Mouse (Mus musculus) MEL (cell line): ENCODE measurements at regions not wholly inside any gene's neighbourhood (a gene's known extent, or its start where the extent isn't known, plus 50 kb on each side); places are given as distances from the start of the nearest gene placed in this dataset.

ENCODE experiments used
- DNase-seq: peaks from one replicate; pipeline ENCODE4 v3.0.0; 2011; ENCODE audit warnings: low read depth, low spot score
- H3K27ac ChIP-seq: 2 replicates; pipeline ENCODE4 v1.5.1; 2012; ENCODE audit warnings: low read depth, mild to moderate bottlenecking, control low read depth, low read length, moderate library complexity; ENCODE audit not compliant: control insufficient read depth
- H3K27me3 ChIP-seq, 2 experiments: fragments of 150-350 bp in 1 of 2; sonication (generic) in 1 of 2; 2 replicates each; pipeline ENCODE4 v1.6.1; 2012; ENCODE audit warnings: low read length in 2 of 2, mild to moderate bottlenecking in 2 of 2, improper control_type of control experiment in 1 of 2, moderate library complexity in 1 of 2; ENCODE audit not compliant: insufficient read depth in 2 of 2, control insufficient read depth in 1 of 2
- H3K36me3 ChIP-seq, 2 experiments: 2 replicates each; pipeline ENCODE4 v1.6.1; 2012 to 2014; ENCODE audit warnings: low read length in 2 of 2, improper control_type of control experiment in 1 of 2, inconsistent platforms in 1 of 2, mild to moderate bottlenecking in 1 of 2; ENCODE audit not compliant: insufficient read depth in 2 of 2, control insufficient read depth in 1 of 2
- H3K4me1 ChIP-seq, 2 experiments: fragments of 150-350 bp in 1 of 2; sonication (generic) in 1 of 2; 2 replicates each; pipeline ENCODE4 v1.6.1; 2012; ENCODE audit warnings: low read length in 2 of 2, improper control_type of control experiment in 1 of 2, mild to moderate bottlenecking in 1 of 2; ENCODE audit not compliant: insufficient read depth in 2 of 2, control insufficient read depth in 1 of 2
- H3K4me3 ChIP-seq, 2 experiments: fragments of 150-350 bp in 1 of 2; sonication (generic) in 1 of 2; 2 replicates each; pipeline ENCODE4 v1.5.1; 2012; ENCODE audit warnings: low read depth in 2 of 2, low read length in 2 of 2, mild to moderate bottlenecking in 2 of 2, moderate library complexity in 2 of 2, control low read depth in 1 of 2, improper control_type of control experiment in 1 of 2; ENCODE audit not compliant: control insufficient read depth in 1 of 2, insufficient read depth in 1 of 2
- H3K79me2 ChIP-seq: 2 replicates; pipeline ENCODE4 v1.6.1; 2012; ENCODE audit warnings: mild to moderate bottlenecking, low read length, moderate library complexity; ENCODE audit not compliant: control insufficient read depth, poor library complexity, insufficient read depth
- H3K9ac ChIP-seq: 2 replicates; pipeline ENCODE4 v1.6.1; 2012; ENCODE audit warnings: low read depth, mild to moderate bottlenecking, control low read depth, low read length, moderate library complexity; ENCODE audit not compliant: control insufficient read depth, poor library complexity, severe bottlenecking
- H3K9me3 ChIP-seq: fragments of 150-350 bp; sonication (generic); replicated peaks from 2 replicates; pipeline ENCODE4 v1.6.1; 2012; ENCODE audit warnings: mild to moderate bottlenecking, low read length, improper control_type of control experiment, moderate library complexity; ENCODE audit not compliant: insufficient read depth
- BHLHE40 ChIP-seq: IDR thresholded peaks from 2 replicates; pipeline ENCODE4 v1.6.1; 2012; ENCODE audit warnings: low read depth, mild to moderate bottlenecking, inconsistent platforms, low read length, improper control_type of control experiment, borderline replicate concordance
- CHD1 ChIP-seq: IDR thresholded peaks from 2 replicates; pipeline ENCODE4 v1.6.1; 2012; ENCODE audit warnings: low read depth, mild to moderate bottlenecking, inconsistent platforms, low read length, improper control_type of control experiment
- CTCF ChIP-seq, 3 experiments: IDR thresholded peaks in 2 of 3; conservative IDR thresholded peaks in 1 of 3; 2 replicates each; pipeline ENCODE4 v1.5.1; 2011 to 2012; ENCODE audit warnings: low read length in 3 of 3, low read depth in 2 of 3, mild to moderate bottlenecking in 2 of 3, improper control_type of control experiment in 1 of 3, inconsistent platforms in 1 of 3, mixed read lengths in 1 of 3, moderate library complexity in 1 of 3; ENCODE audit not compliant: control insufficient read depth in 1 of 3, insufficient read depth in 1 of 3, poor library complexity in 1 of 3, severe bottlenecking in 1 of 3
- E2F4 ChIP-seq: IDR thresholded peaks from 2 replicates; pipeline ENCODE4 v1.6.1; 2011; ENCODE audit warnings: low read depth, low read length, improper control_type of control experiment, borderline replicate concordance
- ELF1 ChIP-seq: IDR thresholded peaks from 2 replicates; pipeline ENCODE4 v1.6.1; 2014; ENCODE audit warnings: low read depth, mild to moderate bottlenecking, inconsistent platforms, low read length, improper control_type of control experiment, moderate library complexity
- EP300 ChIP-seq, 2 experiments: IDR thresholded peaks; 2 replicates each; pipeline ENCODE4 v1.6.1; 2011; ENCODE audit warnings: improper control_type of control experiment in 2 of 2, low read length in 2 of 2, low read depth in 1 of 2, mild to moderate bottlenecking in 1 of 2
- GABPA ChIP-seq: IDR thresholded peaks from 2 replicates; pipeline ENCODE4 v1.6.1; 2012; ENCODE audit warnings: low read depth, mild to moderate bottlenecking, inconsistent platforms, low read length, improper control_type of control experiment, moderate library complexity
- GATA1 ChIP-seq: IDR thresholded peaks from 2 replicates; pipeline ENCODE4 v1.6.1; 2011; ENCODE audit warnings: low read depth, low read length, improper control_type of control experiment
- MAX ChIP-seq: IDR thresholded peaks from 2 replicates; pipeline ENCODE4 v1.6.1; 2011; ENCODE audit warnings: low read length, improper control_type of control experiment
- MAZ ChIP-seq: IDR thresholded peaks from 2 replicates; pipeline ENCODE4 v1.6.1; 2012; ENCODE audit warnings: low read depth, mild to moderate bottlenecking, inconsistent platforms, low read length, improper control_type of control experiment
- MEF2A ChIP-seq: IDR thresholded peaks from 2 replicates; pipeline ENCODE4 v1.6.1; 2014; ENCODE audit warnings: low read depth, mild to moderate bottlenecking, inconsistent platforms, low read length, improper control_type of control experiment; ENCODE audit not compliant: poor library complexity, insufficient replicate concordance, severe bottlenecking; ENCODE audit errors: extremely low read depth
- MXI1 ChIP-seq: IDR thresholded peaks from 2 replicates; pipeline ENCODE4 v1.6.1; 2011; ENCODE audit warnings: mild to moderate bottlenecking, low read depth, low read length, improper control_type of control experiment
- MYC ChIP-seq: IDR thresholded peaks from 2 replicates; pipeline ENCODE4 v1.6.1; 2011; ENCODE audit warnings: low read depth, mild to moderate bottlenecking, low read length, improper control_type of control experiment, moderate library complexity
- NRF1 ChIP-seq: IDR thresholded peaks from 2 replicates; pipeline ENCODE4 v1.6.1; 2014; ENCODE audit warnings: low read depth, mild to moderate bottlenecking, inconsistent platforms, low read length, improper control_type of control experiment, moderate library complexity; ENCODE audit not compliant: poor library complexity, insufficient read depth, severe bottlenecking
- POLR2A ChIP-seq, 2 experiments: IDR thresholded peaks; 2 replicates each; pipeline ENCODE4 v1.6.1; 2011 to 2012; ENCODE audit warnings: low read length in 2 of 2, mild to moderate bottlenecking in 2 of 2, control low read depth in 1 of 2, improper control_type of control experiment in 1 of 2, low read depth in 1 of 2, moderate library complexity in 1 of 2; ENCODE audit not compliant: control insufficient read depth in 1 of 2, insufficient read depth in 1 of 2, poor library complexity in 1 of 2
- POLR2AphosphoS2 ChIP-seq: IDR thresholded peaks from 2 replicates; pipeline ENCODE4 v1.6.1; 2011; ENCODE audit warnings: low read length, improper control_type of control experiment
- RAD21 ChIP-seq: IDR thresholded peaks from 2 replicates; pipeline ENCODE4 v1.6.1; 2011; ENCODE audit warnings: mild to moderate bottlenecking, low read depth, low read length, improper control_type of control experiment
- RCOR1 ChIP-seq: IDR thresholded peaks from 2 replicates; pipeline ENCODE4 v1.6.1; 2012; ENCODE audit warnings: low read depth, mild to moderate bottlenecking, inconsistent platforms, low read length, improper control_type of control experiment
- SMC3 ChIP-seq: IDR thresholded peaks from 2 replicates; pipeline ENCODE4 v1.6.1; 2011; ENCODE audit warnings: low read depth, low read length, improper control_type of control experiment
- TBP ChIP-seq: IDR thresholded peaks from 2 replicates; pipeline ENCODE4 v1.8.0; 2011; ENCODE audit warnings: low read depth, low read length, improper control_type of control experiment
- TCF12 ChIP-seq: IDR thresholded peaks from 2 replicates; pipeline ENCODE4 v1.6.1; 2014; ENCODE audit warnings: low read depth, mild to moderate bottlenecking, inconsistent platforms, low read length, improper control_type of control experiment, moderate library complexity
- UBTF ChIP-seq: IDR thresholded peaks from 2 replicates; pipeline ENCODE4 v1.6.1; 2012; ENCODE audit warnings: low read depth, mild to moderate bottlenecking, inconsistent platforms, low read length, improper control_type of control experiment, moderate library complexity, borderline replicate concordance; ENCODE audit not compliant: insufficient read depth
- ZC3H11A ChIP-seq: IDR thresholded peaks from 2 replicates; pipeline ENCODE4 v1.6.1; 2012; ENCODE audit warnings: low read depth, mild to moderate bottlenecking, inconsistent platforms, low read length, improper control_type of control experiment
- ZNF384 ChIP-seq: IDR thresholded peaks from 2 replicates; pipeline ENCODE4 v1.6.1; 2012; ENCODE audit warnings: low read depth, mild to moderate bottlenecking, inconsistent platforms, low read length, improper control_type of control experiment

- H3K79me2 ChIP-seq, result no peaks in the 10 kb centered on the region
- no peak for TF ChIP-seq EP300 (IDR thresholded peaks at IDR 0.05; ENCODE audit: low read depth in 1 of 2, low read length in 2 of 2)
- no peak for TF ChIP-seq MAX
- TF ChIP-seq UBTF, result no peak
- TF ChIP-seq GATA1, result no peak
- TF ChIP-seq MYC, result no peak
- TF ChIP-seq POLR2AphosphoS2, result no peak
- TF ChIP-seq E2F4, result no peak
- TF ChIP-seq TCF12, result no peak
- TF ChIP-seq CHD1, result no peak
- no peak for TF ChIP-seq SMC3
- TF ChIP-seq POLR2A (IDR thresholded peaks at IDR 0.05; ENCODE audit: control insufficient read depth in 1 of 2, insufficient read depth in 1 of 2, low read depth in 1 of 2, low read length in 2 of 2, poor library complexity in 1 of 2), result no peak
- no peak for TF ChIP-seq TBP
- TF ChIP-seq RAD21, result no peak
- no peak for TF ChIP-seq MXI1
- TF ChIP-seq RCOR1, result no peak
- DNase-seq, result no peak
- H3K36me3 ChIP-seq, result no peaks in the 10 kb centered on the region
- no peaks in the 10 kb centered on the region for H3K9me3 ChIP-seq
- H3K4me3 ChIP-seq, result no peak overlapping the region
- no peak overlapping the region for H3K9ac ChIP-seq
- H3K27me3 ChIP-seq, result no peaks in the 10 kb centered on the region
- H3K4me1 ChIP-seq, result no peaks in the 10 kb centered on the region
- H3K27ac ChIP-seq, result no peak overlapping the region
Observed at GRCm38 (mm10) chr3:134145935-134146334, 90.3 kb upstream of the Cxxc4 start.

- no peak overlapping the region for H3K4me3 ChIP-seq
- no peak overlapping the region for H3K27ac ChIP-seq
- no peak for DNase-seq
- no peaks in the 10 kb centered on the region for H3K36me3 ChIP-seq
- H3K79me2 ChIP-seq, result no peaks in the 10 kb centered on the region
- no peaks in the 10 kb centered on the region for H3K9me3 ChIP-seq
- H3K27me3 ChIP-seq, result no peaks in the 10 kb centered on the region
- no peaks in the 10 kb centered on the region for H3K4me1 ChIP-seq
- no peak for TF ChIP-seq TCF12
- no peak for TF ChIP-seq POLR2AphosphoS2
- no peak for TF ChIP-seq ZC3H11A
- TF ChIP-seq CTCF (IDR thresholded peaks at IDR 0.05 in 2 of 3, conservative IDR thresholded peaks at IDR 0.05 in 1 of 3; ENCODE audit: control insufficient read depth in 1 of 3, insufficient read depth in 1 of 3, low read depth in 2 of 3, low read length in 3 of 3, poor library complexity in 1 of 3, severe bottlenecking in 1 of 3), result no peak
- no peak for TF ChIP-seq GABPA
- no peak for TF ChIP-seq ZNF384
- no peak for TF ChIP-seq RCOR1
- no peak for TF ChIP-seq NRF1
- TF ChIP-seq EP300 (IDR thresholded peaks at IDR 0.05; ENCODE audit: low read depth in 1 of 2, low read length in 2 of 2), result no peak
- no peak for TF ChIP-seq MEF2A
- TF ChIP-seq ELF1, result no peak
- no peak for TF ChIP-seq MYC
- TF ChIP-seq BHLHE40, result no peak
- TF ChIP-seq GATA1, result no peak
- TF ChIP-seq MAZ, result no peak
- no peak overlapping the region for H3K9ac ChIP-seq
Observed at GRCm38 (mm10) chr3:134146373-134147224, 89.7 kb upstream of the Cxxc4 start.
